Mouse (Mus musculus): Measurements from ENCODE around the gene Lmo1. TPM values are rescaled to one million over a fixed set of nuclear protein-coding genes. Genes with fewer than 3 reads are reported as not detected.
A peak's percentile ranks its signal among the peaks of the same experiment; 100 is the strongest.

Gene Lmo1
- polyA plus RNA-seq, 1 experiment from 2014 or later = 1.8 TPM

DNA sequence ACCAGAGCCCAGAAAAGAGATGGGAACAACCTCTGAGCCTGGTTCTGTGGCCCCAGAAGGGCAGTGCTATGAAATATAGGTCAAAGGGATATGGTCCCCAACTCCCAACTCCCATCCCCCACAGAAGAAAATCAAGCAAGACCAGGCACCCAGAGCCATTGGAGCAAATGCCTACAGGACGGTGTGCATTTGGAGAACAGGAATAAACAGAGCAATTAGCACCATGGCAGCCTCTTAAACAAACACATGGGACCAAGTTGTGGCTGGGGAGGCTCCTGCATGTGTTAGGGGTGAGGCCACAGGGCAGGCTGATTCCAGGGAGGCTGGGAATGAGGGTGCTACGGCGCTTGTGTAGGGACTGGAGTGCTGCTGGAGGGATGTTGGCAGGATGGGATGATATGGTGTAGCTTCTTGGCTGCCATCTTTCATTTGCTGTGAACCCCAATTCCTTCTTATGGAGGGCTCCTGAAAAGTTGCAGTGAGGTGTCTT is 22.2 kb upstream of the Lmo1 start:
- Histone ChIP-seq H3K27me3 (replicated peaks) (no peaks in the 10 kb centered on the region), H3K27ac (no peak overlapping the region), H3K4me3 (no peak overlapping the region), H3K4me1 (no peaks in the 10 kb centered on the region), H3K36me3 (no peaks in the 10 kb centered on the region), H3K9me3 (replicated peaks) (no peaks in the 10 kb centered on the region), H3K4me2 (no peak overlapping the region), H3K9ac (no peak overlapping the region)
- 60% methylated on average over 3 of the region's 3 CpGs for WGBS (ENCODE audit: insufficient replicate concordance)
- no peak for ATAC-seq

DNA sequence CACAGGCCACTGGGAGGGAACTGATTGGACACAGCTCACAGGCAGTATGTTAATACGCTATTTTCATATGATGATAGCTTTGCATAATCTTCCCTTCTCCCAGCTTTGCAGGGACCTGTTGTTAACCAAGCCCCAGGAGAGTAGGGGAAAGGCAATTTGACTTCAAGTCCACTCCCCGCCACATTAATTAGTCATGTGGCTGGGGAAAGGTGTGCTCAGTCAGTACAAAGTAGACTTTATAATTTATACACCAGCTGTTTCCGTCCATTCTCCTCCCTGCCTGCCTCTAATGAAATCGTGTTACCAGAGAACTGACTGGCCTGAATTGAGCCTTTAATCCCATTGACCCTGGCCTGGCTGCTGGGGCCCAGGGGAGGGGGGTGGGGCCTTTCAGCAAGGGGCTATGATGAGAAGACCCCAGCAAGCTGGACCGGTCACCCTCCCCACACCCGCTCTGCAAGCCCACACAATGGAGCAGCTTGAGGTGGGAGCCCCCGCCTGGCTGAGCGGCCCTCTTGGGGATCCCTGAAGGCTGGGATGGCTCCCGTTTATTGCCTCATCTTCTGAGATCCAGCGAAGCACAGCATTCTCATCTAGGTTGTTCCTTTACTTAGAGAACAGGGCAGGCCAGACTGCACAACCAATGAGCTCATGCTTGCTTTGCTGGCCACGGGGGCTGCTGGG is 21.5 kb upstream of the Lmo1 start:
- no peak for ATAC-seq
- Histone ChIP-seq H3K36me3 (no peaks in the 10 kb centered on the region), H3K4me1 (no peaks in the 10 kb centered on the region), H3K9me3 (replicated peaks) (no peaks in the 10 kb centered on the region), H3K4me2 (no peak overlapping the region), H3K27me3 (replicated peaks) (no peaks in the 10 kb centered on the region), H3K4me3 (no peak overlapping the region), H3K9ac (no peak overlapping the region), H3K27ac (no peak overlapping the region)
- 61% methylated on average over 11 of the region's 11 CpGs for WGBS (ENCODE audit: insufficient replicate concordance)

DNA sequence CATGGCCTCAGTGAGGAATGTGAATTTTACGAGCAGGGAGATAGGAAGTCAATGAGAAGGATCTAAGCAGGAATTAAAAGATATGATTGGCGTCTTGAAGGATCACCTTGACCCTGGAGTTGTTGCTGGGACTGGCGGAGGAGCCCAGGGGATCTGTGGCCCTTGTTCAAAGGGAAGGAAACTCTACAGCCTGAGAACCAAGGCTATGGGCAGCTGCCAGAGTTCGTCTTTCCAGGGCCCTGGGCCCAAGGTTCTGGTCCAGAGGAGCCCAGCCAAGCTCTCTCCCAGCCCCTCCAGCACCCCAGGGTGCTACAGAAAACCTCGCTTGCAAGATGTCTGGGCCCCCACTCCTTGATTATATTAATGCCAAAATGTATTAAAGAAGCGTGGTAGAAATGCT is 21.0 kb upstream of the Lmo1 start:
- Histone ChIP-seq H3K9ac (no peak overlapping the region), H3K4me2 (no peak overlapping the region), H3K4me3 (no peak overlapping the region), H3K27ac (no peak overlapping the region), H3K36me3 (no peaks in the 10 kb centered on the region), H3K27me3 (replicated peaks) (no peaks in the 10 kb centered on the region), H3K4me1 (no peaks in the 10 kb centered on the region), H3K9me3 (replicated peaks) (no peaks in the 10 kb centered on the region)
- WGBS (ENCODE audit: insufficient replicate concordance) = 66% methylated on average over 6 of the region's 6 CpGs
- no peak for ATAC-seq

DNA sequence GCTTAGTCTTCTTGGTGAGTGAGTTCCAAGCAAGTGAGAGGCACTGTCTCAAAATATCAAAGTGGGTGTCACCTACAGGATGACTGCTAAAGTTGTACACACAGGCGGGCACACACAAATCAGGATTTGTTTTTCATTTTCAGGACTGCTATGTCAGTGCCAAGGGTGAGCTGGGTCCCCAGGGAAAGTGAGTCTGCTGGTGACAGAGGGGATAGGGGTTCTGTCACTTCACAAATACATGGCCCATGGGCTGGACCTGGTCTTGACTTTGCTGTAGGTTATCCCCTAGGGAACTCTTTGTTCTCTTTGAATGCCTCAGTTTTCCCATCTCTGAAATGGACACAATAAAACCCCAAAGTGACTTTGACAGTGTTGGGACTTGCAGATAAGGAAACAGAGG is 19.8 kb upstream of the Lmo1 start:
- Histone ChIP-seq H3K36me3 (no peaks in the 10 kb centered on the region), H3K27ac (no peak overlapping the region), H3K4me1 (no peaks in the 10 kb centered on the region), H3K9me3 (replicated peaks) (no peaks in the 10 kb centered on the region), H3K9ac (no peak overlapping the region), H3K4me3 (no peak overlapping the region), H3K4me2 (no peak overlapping the region), H3K27me3 (replicated peaks) (no peaks in the 10 kb centered on the region)
- ATAC-seq = no peak
- 57% methylated on average over 1 of the region's 1 CpGs for whole genome bisulfite sequencing (ENCODE audit: insufficient replicate concordance)

DNA sequence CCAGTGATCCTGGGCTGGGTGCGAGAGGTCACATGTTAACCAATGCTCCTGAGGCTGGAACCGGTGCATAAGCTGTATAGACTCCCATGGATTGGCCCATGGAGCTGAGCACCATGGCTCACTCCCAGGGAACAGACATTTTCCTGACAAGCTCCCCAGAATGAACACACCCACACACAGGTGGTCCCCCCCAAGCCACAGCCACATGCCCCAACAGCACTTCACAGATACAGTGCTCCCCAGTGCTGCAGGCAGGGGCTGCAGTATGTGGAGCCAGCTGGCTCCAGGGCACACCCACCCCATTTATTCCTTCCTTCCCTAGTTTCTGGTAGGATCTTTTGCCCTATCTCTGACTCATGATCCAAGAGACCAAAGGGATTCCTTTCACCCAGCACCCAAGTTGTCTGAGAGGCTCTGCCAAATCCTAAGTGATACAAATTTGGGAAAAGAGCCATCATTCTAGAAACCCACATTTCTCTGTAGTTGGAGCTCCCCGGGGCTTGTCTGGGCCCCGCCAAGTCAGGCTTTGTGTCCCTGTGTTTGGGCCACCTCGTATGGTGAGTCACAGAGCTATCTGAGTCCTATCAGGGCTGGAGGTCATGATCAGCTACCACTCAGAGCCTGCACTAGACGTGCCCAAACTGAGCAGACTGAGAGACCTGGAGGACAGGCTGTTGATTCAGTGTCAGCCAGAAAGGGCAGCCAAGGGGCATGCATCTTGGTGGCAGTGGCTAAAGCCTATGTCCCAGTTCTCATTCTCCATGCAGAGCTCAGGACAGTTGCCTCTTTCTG is 12.4 kb upstream of the Lmo1 start:
- Histone ChIP-seq H3K4me2 (no peak overlapping the region), H3K9ac (no peak overlapping the region), H3K36me3 (no peaks in the 10 kb centered on the region), H3K27me3 (replicated peaks) (no peaks in the 10 kb centered on the region; the same call in 1 of the 2 replicates), H3K4me3 (no peak overlapping the region), H3K9me3 (replicated peaks) (no peaks in the 10 kb centered on the region), H3K27ac (no peak overlapping the region), H3K4me1 (no peaks in the 10 kb centered on the region)
- no peak; the same call in 1 of the 2 replicates for ATAC-seq
- WGBS (ENCODE audit: insufficient replicate concordance) = 56% methylated on average over 6 of the region's 6 CpGs

DNA sequence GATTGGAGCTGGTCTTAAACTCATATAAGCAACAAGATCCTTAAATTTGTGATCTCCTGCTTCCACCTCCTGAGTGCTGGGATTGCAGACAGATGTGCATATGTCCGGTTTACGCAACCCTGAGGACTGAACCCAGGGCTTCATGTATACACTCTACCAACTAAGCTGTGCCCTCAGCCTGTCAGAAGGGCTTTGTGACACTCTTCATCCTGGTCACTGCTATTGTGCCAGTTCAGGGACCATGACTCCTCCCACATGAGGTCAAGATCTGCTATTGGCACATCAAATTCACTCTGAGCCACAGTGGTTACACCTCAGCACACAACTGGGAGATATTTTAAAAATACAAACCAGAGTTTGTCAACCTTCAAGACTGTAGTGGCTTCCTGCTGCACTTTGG is 11.0 kb upstream of the Lmo1 start:
- H3K9me3 ChIP-seq (replicated peaks) = no peaks in the 10 kb centered on the region
- H3K4me2 ChIP-seq = no peak overlapping the region
- WGBS (ENCODE audit: insufficient replicate concordance) = 79% methylated on average over 2 of the region's 2 CpGs
- no peak for ATAC-seq
- no peak overlapping the region for H3K27ac ChIP-seq
- H3K27me3 ChIP-seq (replicated peaks) = no peaks in the 10 kb centered on the region; the same call in 1 of the 2 replicates
- no peaks in the 10 kb centered on the region for H3K36me3 ChIP-seq
- no peak overlapping the region for H3K9ac ChIP-seq
- H3K4me1 ChIP-seq = no peaks in the 10 kb centered on the region
- no peak overlapping the region for H3K4me3 ChIP-seq

DNA sequence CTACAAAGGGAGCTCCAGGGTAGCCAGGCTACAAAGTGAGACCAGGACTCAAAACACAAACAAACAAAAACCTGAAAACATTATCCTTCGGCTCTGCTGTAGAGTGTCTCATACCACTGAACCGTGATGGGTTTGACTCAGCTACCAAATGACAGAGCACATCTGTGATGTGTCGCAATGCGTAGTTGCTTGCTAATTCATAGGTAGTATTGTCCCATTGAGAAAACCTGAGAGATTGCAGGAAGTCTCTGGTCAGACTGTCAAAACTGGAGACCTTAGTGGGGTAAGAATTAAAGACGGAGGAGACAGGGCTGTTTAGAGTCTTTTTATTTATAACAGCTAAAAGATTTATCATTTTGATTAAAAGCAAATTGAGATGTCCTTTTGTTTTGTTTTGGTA is 10.6 kb upstream of the Lmo1 start:
- no peak for ATAC-seq
- Histone ChIP-seq H3K27me3 (replicated peaks) (no peaks in the 10 kb centered on the region; the same call in 1 of the 2 replicates), H3K9me3 (replicated peaks) (no peaks in the 10 kb centered on the region), H3K4me3 (no peak overlapping the region), H3K4me1 (no peaks in the 10 kb centered on the region), H3K27ac (no peak overlapping the region), H3K9ac (no peak overlapping the region), H3K4me2 (no peak overlapping the region), H3K36me3 (no peaks in the 10 kb centered on the region)
- 66% methylated on average over 5 of the region's 5 CpGs for WGBS (ENCODE audit: insufficient replicate concordance)

DNA sequence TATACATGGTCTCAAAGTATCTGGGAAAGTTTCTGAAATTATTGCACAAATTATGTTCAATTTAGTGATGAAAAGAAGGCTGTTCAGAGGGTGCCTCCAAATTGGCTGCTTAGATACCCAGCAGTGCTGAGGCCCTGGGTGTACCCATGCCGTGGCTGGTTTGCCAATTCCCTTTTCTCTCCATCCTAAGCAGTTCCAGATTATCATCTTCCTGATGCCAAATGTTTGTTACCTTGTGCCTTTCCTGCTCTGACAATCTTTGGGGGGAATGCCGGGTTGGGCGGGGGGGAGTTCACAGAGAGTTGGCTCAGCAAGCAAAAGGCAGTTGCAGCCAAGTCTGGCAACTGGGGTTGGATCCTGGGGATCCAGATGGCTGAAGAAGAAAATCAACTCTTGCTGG is 1.7 kb upstream of the Lmo1 start:
- ATAC-seq = no peak
- H3K4me2 ChIP-seq = no peak overlapping the region
- no peaks in the 10 kb centered on the region for H3K9me3 ChIP-seq (replicated peaks)
- no peak overlapping the region for H3K27ac ChIP-seq
- WGBS (ENCODE audit: insufficient replicate concordance) = 59% methylated on average over 3 of the region's 3 CpGs
- no peaks in the 10 kb centered on the region for H3K36me3 ChIP-seq
- no peak overlapping the region for H3K4me3 ChIP-seq
- peaks cover 6% of the 10 kb centered on the region; the same call in 1 of the 2 replicates for H3K4me1 ChIP-seq
- H3K9ac ChIP-seq = no peak overlapping the region
- peaks cover 64% of the 10 kb centered on the region for H3K27me3 ChIP-seq (replicated peaks)

DNA sequence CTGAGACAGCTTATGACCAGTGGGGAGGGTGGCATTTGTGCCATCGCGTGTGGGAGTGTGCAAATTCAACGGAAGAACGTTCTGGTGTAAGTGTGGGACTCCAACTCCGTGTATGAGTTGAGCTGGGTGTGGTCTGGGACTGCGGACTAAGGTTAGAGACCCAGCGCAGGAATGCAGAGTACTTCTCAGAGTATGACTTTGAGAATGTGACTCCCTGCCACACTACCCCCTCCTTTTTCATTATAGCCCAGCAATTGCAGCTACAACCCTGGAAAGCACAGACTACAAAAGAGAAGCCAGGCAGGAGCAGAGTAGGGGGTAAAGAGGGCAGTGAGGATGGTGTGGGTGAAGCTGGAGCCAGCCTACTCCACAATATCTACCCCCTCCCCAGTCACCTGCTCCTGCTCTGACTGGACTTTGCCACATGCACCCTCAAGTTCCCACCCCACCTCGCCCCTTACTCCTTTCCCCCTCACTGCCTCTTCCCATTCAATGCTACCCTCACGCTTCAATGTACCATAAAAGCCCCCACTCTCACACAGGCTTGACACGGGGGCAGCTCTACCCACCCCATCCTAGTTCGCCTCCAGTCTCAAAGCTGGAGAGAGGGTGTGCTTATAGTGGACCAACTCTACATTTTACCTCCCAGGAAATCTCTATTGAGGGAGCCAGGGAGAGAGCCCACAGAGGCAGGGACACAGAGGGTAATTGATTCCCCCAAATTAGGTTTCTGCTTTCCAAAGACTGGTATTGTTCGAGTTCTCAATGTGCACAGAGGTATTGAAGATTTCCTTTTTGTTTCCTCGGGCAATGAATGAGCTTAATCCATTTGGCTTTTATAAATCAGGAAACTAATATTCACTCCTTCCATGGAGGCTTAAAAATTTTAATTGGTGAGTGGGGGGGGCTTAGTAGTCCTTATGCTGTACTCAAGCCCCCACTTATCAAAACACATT is 941 bp upstream of the Lmo1 start:
- Histone ChIP-seq H3K9me3 (replicated peaks) (no peaks in the 10 kb centered on the region), H3K36me3 (no peaks in the 10 kb centered on the region), H3K27me3 (replicated peaks) (peaks cover 71% of the 10 kb centered on the region), H3K27ac (no peak overlapping the region), H3K4me1 (peaks cover 6% of the 10 kb centered on the region; the same call in 1 of the 2 replicates), H3K4me3 (no peak overlapping the region), H3K4me2 (peak overlapping the region; percentile 69), H3K9ac (no peak overlapping the region)
- ATAC-seq = no peak
- WGBS (ENCODE audit: insufficient replicate concordance) = 28% methylated on average over 13 of the region's 13 CpGs

DNA sequence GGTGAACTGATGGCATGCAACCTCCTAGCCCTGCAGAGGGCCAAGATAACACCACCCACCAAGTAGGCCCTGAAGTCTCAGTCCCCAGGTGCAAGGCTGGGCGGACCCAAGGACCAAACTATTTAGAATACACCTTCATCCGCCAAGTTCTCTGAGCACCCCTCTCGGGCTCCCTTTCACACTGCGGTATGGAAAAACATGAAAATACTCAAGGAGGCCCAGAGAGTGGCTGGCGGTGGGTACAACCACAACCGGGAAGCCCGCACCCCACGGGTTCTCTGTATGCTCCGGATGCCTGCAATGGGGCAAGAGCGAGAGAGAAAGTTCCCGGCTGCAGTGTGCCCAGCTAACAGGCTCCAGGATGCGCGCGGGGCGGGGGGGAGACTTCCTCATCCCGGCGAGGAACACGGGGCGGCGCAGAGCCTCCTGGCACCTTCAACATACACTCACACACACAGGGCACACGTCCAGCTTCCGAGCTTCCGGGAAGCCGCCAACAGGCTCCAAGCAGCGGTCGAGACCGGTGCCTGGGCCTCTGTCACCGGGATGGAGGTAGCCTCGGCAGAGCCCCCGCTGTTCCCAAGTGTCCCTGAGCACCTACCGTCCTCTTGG is 564 bp downstream of the Lmo1 start:
- Histone ChIP-seq H3K4me3 (peak overlapping the region; percentile 47), H3K9ac (no peak overlapping the region), H3K4me1 (peaks cover 11% of the 10 kb centered on the region; the same call in 1 of the 2 replicates), H3K27ac (no peak overlapping the region), H3K27me3 (replicated peaks) (peaks cover 86% of the 10 kb centered on the region), H3K36me3 (no peaks in the 10 kb centered on the region), H3K4me2 (peak overlapping the region; percentile 69), H3K9me3 (replicated peaks) (no peaks in the 10 kb centered on the region)
- 5% methylated on average over 31 of the region's 31 CpGs for WGBS (ENCODE audit: insufficient replicate concordance)
- ATAC-seq = peak; percentile 13; the same call in 1 of the 2 replicates

DNA sequence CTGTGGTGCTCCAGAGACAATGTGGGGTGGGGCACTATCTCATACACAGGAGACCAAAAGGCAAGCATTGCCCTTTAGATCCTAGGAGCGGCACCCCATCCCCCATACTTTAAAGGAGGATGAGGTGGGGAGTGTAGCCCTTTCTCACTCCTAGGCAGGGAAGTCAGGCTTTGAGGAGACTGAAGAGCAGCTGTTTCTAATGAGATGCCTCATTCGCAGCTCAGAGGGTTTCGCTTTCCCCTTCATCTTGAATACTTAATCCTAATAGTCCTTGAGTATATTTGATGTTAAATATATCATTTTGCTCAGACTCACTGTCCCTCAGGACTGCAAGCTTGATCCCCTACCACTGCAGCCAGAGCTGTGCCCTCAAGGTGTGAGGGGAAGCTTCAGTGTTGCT is 3.1 kb downstream of the Lmo1 start:
- no peak for ATAC-seq
- Histone ChIP-seq H3K4me2 (no peak overlapping the region), H3K36me3 (no peaks in the 10 kb centered on the region), H3K4me3 (no peak overlapping the region), H3K27ac (no peak overlapping the region), H3K9me3 (replicated peaks) (no peaks in the 10 kb centered on the region), H3K4me1 (peaks cover 13% of the 10 kb centered on the region; the same call in 1 of the 2 replicates), H3K27me3 (replicated peaks) (peaks cover 98% of the 10 kb centered on the region), H3K9ac (no peak overlapping the region)
- WGBS (ENCODE audit: insufficient replicate concordance) = 61% methylated on average over 3 of the region's 3 CpGs
